Mouse (Mus musculus) embryo, embryonic 10 days (tissue): ENCODE data around the gene Rhox9.
A peak's percentile ranks its signal among the peaks of the same experiment; 100 is the strongest.
"Not testable (repeated sequence)": the region's sequence is repeated elsewhere in the genome, so short reads cannot be mapped to it uniquely, and the experiment has no call there.

ENCODE experiments used
- DNase-seq: peaks from one replicate; pipeline ENCODE4 v3.0.0-alpha.2; 2015; ENCODE audit warnings: low spot score

The Rhox9 gene

DNA sequence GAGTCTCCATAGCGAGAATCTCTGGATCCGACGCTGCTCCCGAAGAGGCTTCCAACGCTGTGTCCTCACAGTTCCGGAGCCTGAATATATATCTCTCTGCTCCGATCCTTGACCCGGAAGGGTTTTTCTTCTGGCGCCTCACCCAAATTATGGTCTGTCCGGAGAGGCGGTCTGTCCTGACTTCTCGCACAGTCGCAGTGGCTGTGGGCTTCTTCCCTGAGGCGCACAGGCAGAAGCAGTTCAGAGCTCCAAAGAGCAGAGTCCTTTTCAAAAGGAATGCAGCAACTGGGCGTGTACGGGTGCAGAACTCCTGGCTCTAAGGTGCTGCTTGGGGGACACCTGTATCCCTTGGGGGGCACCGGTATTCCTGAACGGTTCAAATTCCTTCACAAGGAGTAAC is at the start of gene Rhox9:
Gene Rhox9 (minus strand): TSS at position 101 of the 400 bp plus-strand sequence.
- DNase-seq = not testable (repeated sequence)

DNA sequence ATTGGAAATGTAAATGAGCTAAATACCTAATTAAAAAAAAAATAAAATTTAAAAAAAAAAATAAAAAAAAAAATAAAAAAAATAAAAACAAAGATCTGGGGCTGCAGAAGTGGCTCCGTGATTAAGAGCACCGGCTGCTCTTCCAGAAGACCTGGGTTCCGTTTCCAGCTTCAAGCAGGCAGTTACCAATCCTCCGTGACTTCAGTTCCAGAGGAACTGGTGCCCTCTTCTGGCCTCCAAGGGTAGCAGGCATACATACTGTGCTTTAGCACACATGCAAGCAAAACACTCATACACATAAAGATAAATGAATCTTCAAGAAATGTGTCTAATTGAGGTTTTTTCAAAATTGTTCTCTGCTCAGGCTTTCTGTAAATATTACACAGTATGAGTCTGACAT is 14.7 kb upstream of the Rhox9 start:
- DNase-seq = no peak

DNA sequence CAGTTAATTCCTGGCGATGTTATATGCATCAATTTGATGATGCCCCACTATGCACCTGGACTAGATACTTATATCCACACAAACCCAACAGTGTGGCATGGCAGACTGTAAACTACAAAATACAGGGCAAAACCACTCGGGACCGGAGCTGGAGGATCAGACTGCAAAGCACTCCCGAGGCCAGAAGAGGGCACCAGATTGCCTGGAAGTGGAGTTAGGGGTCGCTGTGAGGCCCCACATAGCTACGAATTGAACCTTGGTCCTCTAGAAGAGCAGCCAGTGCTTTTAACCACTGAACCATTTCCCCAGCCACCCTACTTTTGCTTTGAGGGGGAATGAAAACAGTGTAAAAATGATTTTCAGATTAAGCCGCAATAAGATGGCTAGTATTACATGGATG is 7.0 kb upstream of the Rhox9 start:
- peak; percentile 21 for DNase-seq

DNA sequence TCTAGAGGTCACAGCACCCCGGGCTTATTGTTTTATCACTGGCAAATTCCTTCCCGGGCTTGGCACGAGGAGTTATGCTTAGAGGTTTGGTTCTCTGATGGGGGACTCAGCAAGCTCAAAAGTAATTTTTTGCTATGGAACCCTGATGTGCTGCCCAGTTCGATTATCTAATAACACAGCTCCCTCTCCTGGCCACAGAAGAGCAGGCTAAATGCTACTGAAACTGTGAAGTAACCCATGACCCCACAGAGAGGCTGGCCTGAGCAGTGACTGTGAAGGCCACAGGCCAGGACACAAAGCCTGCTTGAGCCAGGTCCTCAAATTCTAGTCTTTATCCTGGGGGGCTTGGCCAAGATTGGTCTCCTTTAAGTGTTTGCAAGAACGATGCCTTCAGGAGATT is 2.2 kb upstream of the Rhox9 start:
- peak; percentile 6 for DNase-seq

DNA sequence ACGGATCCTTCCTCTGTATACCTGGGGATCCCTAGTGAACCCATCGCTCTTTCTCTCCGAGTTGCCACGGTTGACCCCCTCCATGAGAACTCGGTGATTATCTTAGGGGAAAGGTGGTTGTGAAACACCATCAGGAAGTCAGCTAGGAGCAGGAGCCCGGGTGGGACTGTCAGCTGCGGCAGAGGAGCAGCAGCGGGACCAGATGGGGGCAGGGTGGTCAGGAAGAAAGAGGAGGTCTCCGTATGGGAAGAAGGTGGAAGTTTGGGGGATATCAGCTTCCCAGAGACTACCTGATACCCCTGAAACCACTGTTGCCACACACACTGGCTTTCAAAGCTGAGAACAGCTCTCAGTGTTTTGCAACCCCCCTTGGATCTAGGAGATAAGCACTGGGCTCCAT is 4.4 kb downstream of the Rhox9 start, which contains the start of gene Rhox7b:
Gene Rhox7b (minus strand): TSS at position 101 of the 400 bp plus-strand sequence.
- DNase-seq = not testable (repeated sequence)

DNA sequence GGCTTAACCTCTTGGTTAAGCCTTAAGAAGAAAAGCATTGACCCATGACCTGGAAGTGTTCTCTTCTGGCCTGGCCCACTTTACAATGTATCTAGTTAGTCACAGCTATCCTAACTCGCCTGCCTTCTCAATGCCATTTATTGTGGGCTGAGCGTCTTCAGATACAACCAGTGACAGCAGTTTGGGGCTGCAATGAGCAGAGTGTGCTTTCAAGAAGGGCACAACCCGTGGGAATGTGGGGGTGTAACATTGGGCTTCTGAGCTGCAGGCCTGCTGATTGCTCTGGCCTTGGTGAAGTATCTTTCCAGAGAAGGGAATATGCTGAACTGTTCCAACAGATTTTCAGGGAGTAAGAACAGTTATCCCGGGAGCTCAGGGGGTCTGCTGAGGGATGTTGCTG is 22.7 kb downstream of the Rhox9 start, which contains the start of gene Rhox8:
Gene Rhox8 (minus strand): TSS at position 101 of the 400 bp plus-strand sequence.
- no peak for DNase-seq

DNA sequence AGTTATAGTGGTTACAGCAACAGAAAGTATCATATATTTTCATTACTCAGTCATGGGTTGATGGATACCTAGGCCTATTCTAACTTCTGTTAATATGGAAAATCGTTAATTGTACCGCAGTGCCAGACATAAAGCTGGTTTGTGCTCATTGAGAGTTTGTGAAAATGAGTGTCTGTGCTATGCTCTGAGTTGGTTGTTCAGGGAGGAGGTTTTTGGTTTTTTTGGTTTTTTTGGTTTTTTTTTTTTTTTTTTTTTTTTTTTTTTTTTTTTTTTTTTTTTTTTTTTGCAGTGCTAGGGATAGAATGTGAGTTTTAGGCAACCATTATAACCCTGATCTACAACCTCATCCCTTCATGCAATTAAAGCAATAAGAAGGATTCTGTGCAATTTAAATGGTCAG is 29.9 kb downstream of the Rhox9 start:
- no peak for DNase-seq
